Mouse (Mus musculus): ENCODE measurements around the gene Prss30. TPM values are rescaled to one million over a fixed set of nuclear protein-coding genes. Genes with fewer than 3 reads are reported as not detected.
"Not testable (repeated sequence)": the region's sequence is repeated elsewhere in the genome, so short reads cannot be mapped to it uniquely, and the experiment has no call there.

The Prss30 gene
- total RNA-seq, 2 experiments from 2014 or later, result not detected

DNA sequence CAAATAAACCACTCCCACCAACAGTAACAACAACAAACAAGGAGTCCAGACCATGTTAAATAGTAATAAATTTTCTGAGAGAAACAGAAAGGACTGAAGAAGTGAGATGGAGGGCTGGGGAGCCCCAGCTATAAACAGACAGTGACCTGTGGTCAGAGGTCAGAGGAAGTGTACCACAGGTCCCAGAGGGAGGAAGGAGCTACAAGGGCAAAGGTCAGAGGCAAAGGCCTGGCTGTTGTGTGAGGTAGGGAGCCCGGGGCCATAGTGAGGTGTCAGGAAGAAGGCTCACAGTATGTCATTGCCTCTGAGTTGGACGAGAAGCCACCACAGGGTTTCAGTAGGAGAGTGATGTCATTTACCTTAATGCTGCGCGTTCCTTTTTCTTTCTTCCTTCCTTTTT, 2.5 kb upstream of the Prss30 start:
- DNase-seq, result no peak

DNA sequence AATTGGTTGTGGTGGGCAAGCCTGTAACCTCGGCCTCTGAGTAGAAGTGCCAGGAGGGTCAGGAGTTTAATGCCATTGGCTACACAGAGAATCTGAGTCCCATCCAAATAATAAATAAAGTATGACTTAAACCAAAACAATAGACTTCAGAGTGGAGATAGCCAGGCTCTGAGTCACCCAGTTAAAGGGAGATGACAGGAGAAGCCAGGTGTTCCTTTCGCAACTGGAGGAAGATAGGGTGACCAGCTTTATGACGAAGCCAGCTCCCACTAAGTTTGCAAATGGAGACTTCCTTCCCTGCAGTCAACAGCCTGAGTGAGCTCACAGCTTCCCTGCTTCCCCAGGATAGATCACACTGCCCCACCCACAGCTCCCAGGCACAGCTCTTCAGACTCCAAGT, 895 bp downstream of the Prss30 start:
- DNase-seq, result no peak

DNA sequence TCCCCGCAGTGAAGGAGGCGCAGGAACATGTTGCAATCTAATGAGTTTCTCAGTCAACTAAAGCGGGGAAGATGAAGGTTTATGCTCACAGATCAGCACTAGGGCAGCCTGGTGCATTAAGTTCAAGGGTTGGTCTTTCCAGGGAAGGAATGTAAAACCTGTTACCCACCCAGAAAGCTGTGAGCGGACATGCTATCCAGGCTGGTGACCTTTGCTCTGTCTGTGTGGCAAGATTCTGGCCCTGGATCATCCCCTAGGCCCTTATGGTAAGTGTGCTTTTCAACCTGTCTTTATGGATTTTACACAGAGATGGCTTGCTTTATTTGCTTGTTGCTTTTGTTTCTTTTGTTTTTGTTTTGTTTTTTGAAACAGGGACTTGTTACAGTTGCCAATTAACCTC, 3.7 kb downstream of the Prss30 start:
- DNase-seq, result no peak

DNA sequence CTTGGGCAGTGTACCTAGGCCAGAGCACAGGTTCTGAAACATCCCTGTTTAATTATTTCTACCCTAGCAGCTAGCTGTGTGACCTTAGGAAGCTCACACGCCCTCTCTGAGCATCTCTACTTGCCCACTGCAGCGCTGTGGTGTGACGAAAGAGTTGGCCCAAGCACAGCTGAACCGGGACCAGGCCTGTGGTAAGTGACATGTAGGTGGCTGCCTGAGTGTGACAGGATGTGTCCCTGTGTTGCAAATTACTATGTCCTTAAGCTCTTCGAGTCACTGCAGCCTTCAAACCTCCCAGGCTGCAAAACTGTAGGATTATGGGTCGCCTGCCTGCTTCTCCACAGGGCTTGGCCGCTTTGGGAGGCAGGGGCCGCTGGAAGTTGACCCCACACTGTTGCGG, 9.1 kb downstream of the Prss30 start:
- no peak for DNase-seq

DNA sequence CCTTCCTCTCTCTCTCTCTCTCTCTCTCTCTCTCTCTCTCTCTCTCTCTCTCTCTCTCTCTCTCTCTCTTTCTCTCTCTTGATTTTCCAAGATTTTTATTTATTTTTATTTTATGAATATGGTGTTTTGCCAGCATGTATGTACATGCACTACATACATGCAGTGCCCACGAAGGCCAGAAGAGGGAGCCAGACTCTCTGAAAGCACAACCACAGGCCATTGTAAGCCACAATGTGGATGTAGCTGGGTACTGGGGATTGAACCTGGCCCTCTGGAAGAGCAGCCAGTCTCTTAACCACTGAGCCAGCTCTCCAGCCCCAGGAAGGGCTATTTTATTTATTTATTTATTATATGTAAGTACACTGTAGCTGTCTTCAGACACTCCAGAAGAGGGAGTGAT, 11.1 kb downstream of the Prss30 start:
- peak; percentile 52 to 57 for DNase-seq

DNA sequence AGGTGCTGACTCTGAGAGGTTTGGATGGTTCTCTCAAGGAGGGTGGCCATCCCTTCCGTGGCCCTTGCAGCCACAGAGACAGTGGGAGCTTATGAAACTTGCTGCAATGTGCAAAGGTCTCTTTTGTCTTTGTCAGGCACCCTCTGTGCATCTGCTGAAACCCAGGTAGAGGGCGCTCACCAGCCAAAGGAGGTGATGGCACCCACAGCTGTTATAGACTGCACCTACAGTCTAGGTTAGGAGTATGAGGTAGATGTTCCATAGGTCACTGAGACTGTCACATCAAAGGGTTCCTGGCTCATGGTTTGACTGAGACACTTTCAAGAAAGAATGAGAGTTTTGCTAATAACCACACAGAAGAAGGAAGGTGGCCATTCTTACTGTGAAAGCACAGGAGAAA, 11.6 kb downstream of the Prss30 start:
- no peak for DNase-seq

DNA sequence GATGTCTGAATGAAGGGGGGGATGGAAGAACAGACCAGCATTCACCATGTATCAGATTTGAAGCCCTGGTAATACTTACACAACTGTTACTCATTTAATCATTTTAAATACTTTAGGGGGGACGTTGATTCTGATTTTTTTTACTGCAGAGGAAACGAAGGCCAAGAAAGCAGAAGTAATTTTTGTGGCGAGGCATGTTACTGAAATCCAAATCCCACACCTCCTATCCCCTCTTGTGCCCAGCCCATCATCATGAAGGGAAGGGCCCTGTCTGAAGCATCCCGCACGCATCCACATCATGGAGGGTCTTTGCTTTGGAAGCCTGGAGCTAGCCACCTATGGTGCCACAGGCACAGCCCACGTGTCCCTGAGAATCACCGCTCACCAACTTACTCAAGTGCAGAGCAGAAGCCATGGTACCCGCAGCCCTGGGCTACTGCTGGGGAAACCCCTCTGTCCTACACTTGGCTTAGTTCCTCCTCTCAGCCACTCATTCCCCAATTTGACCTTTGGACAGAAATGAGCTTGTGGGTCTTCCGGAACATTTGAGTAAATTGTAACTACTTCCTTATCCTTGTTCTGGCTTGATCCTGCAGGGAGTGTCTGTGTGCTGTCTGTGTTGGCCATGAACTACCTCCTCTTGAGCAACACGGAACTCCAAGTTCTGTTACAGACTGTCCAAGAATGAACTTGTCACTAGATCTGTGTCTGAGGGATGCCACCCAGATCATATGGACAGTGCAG, 13.5 kb downstream of the Prss30 start:
- DNase-seq, result no peak

DNA sequence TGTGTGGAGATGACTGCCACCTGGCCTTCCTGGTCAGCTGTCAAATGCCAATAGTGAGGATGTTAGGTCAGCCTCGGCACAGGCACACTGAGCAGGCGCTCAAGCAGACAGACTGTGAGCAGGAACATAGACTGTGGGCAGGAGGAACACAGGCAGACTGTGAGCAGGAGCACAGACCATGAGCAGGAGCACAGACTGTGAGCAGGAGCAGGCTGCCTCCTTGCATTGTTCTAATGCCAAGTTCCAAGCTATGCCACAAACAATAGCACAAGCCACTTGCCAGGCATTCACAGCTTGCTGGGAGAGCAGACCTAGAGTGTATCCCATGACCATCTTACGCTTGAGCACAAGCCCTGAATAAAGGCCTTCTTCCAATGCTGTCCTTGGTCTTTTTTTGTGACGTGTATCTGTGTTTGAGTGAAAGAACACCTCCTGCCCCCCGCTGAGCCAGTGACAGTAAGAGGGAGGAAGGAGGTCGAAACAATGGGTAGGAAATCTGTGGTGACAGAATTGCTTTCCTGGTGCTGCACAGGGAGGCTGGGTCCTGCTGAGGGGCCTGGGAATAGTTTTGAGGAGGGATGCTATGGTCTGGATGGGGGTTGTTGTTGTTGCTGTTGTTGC, 14.5 kb downstream of the Prss30 start:
- peak; percentile 22 to 26 for DNase-seq

DNA sequence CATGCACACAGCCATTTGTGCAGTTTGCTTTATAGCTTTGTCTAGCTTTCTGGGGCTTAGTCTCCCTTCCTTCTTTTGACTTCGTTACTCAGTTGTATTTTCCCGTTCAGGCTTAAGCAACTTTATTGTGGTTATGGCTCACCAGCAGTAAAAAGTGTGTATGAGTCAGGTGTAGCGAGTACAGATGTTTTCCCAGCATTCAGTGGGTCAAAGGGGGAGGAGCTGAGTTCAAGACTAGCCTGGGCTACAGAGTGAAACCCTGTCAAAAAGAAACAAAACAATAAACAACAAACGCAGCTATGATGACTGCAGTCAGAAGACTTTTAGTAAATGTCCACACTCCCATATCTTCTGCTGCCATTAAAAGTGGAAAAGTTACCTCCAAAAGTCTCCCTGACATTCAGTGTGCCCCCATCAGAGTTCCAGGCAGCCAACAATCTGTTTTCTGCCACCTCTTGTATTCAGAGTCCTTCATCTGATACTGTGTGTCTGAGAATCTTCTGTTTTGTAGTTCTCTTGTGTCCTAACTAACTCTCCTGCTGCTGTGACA, 18.7 kb downstream of the Prss30 start:
- DNase-seq, result no peak

DNA sequence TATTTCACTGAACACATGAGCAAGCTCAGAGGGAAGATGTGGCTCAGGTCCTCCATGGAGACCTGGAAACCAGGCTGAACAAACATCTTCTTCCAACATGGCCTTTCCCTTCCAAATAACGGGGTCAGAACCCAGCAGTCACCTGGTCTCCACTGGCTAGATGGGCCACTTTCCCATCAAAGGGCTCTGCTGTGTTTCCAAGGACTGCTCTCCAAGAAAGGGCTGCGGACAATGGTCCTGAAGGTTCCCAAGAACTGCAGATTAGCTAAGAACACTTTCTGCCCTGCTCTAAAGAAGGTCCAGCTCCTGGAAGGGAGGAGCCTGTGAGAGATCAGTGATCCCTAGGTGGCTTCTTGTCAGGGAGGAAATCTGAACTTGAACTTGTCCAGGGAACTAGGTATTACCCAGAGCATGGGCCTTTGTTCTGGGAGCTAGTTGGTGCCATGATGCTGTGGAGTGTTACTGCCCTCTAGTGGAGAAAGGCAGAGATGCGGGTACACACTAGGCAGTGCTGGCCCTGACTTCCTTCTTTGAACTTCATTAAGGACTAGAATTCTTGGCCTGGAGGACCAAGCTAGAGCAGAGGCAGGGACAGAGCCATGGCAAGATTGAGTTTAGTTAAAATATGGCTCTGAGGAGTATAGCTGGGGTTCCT, 20.2 kb downstream of the Prss30 start:
- peak; percentile 75 to 77 for DNase-seq

DNA sequence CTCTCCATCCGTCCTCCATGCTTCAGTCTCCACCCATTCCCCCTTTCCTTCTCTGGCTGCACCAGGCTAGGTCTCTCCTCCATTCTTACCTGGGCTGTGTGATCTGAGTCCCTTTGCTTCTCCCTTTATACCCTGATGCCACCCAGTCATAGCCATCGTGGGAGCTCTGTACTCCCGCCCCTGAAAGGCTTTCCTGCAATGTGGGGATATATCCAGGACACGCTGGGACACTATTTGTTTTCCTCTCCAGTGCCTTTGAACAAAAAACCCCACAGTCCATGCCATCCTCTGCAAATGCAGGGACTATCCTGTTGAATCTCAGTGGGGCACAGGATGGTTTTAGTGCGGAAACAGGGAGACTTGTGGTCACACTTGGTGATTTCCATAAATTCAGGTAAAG, 25.2 kb downstream of the Prss30 start, which contains the start of gene Sbpl:
Gene Sbpl, minus strand, starts transcription at position 101 of the 400 bp plus-strand sequence.
- DNase-seq, result no peak

DNA sequence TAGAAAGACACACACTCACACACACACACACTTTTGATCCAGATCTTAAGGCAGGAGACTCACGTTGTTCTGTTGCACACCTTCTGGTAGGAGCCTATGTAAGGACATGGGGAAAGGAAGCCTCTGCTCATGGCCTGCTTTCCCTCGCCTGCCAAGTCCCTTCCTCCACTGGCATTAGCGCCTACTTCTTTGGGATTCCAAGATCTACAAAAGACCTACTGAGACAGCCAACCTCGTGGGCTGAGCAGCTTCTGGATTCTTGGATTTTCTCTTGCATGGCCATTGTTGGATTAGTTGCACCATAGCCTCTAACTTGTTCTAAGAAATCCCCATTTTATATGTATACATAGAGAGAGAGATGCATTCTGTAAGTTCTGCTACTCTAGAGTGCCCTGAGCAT, 29.5 kb downstream of the Prss30 start:
- DNase-seq, result not testable (repeated sequence)

DNA sequence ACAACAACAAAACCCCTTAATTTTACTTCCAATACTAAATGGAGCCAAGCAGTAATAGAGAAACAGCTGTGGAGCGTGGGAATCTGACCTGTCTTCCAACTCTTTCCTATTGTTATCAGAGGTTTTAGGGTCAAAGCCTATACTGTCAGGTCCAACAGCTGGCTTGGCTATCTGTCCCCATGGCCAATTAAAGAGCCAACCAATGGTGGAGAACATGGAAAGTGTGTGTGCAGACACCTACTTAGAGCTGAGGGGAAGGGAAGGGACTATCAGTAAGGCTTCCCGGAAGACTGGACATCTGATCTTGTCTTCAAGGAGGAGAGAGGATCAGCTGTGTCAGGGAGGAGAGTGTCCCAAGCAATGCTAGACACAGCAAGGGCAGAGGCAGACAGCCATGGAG, 31.3 kb downstream of the Prss30 start:
- no peak for DNase-seq

DNA sequence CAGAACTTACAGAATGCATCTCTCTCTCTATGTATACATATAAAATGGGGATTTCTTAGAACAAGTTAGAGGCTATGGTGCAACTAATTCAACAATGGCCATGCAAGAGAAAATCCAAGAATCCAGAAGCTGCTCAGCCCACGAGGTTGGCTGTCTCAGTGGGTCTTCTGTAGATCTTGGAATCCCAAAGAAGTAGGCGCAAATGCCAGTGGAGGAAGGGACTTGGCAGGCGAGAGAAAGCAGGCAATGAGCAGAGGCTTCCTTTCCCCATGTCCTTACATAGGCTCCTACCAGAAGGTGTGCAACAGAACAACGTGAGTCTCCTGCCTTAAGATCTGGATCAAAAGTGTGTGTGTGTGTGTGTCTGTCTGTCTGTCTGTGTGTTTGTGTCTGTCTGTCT, 32.9 kb downstream of the Prss30 start:
- not testable (repeated sequence) for DNase-seq

DNA sequence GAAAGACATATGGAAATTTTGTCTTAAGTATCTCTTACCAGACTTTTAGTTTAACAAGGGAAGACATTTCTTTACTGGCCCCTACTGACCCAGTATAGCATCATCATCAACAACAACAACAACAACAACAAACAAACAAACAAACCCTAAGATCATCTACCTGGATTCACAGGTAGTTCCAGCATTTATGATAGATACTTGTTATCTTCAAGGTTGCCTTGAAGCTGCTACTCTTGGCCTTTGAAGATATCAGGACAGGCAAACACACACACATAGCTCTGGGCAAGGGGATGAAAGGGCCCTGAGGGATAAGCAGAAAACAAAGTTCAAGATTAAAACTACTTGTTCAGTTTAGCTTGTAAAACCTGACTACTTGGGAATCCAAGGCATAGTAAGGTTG, 39.0 kb downstream of the Prss30 start, which contains the start of gene Sbp:
Gene Sbp, plus strand, starts transcription at position 301 of the 400 bp plus-strand sequence.
- no peak for DNase-seq

DNA sequence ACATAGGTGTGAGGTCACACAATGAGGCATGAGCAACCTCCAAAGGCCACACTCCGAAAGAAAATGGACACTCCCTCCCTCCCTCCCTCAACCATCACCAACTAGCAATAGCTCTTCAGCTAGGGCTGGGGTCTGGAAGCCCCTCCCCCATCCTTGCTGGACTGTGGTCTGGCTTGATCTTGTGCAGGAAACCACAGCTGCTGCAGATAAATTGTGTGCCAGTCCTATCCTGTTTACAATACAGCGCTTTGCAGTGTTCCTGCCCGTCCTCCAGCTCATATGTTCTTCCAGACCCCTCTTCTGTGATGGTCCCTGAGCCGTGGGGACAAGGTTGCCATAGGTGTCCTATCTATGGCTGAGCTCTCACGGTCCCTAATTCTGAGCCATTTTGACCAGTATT, 49.2 kb downstream of the Prss30 start:
- DNase-seq, result no peak

DNA sequence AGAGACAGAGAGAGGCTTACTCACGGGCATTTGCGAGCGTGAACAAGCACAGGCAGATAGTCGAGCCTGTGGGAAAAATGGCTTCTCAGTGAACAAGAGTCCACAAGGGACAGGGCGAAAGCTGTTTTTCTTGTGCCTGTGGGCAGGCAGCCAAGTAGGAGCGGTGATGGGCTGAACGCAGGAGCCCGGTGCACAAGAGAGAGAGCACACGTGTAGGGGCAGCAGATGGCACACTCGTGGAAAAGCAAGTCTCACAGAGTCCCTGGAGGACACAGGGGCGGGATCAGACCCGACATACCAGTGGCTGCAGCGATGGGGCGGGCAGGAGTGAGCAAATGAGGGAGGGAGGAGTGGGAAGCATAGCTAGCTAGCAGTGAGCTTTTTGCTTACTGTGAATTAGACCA, 55.3 kb downstream of the Prss30 start:
- DNase-seq, result peak; percentile 41 to 42

DNA sequence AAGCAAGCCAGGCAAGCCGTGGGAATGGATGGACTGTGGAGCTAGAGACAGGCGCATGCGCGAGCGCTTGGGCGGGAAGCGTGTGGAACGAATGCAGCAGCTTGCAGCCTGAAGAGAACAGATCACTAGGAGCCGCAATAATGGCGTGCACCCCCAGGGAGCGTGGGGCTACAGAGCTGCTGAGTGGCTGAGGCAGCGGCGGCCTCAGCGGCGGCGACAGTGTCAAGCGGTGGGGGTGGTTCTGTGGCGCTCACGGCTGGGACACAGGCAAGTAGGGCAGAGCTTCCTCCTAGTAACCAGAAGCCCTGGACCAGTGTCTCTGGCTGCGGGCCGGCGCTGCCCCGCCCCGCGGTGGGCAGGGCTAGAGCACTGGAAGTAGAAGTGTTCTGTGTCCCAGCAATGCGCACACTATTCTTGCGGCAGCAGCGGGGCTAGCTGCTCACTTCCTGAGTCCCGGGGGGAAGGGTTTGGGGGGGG, 55.8 kb downstream of the Prss30 start:
- peak; percentile 88 to 91 for DNase-seq

Small RNA genes lying within 50 kb of the gene (microRNA-seq; reads per million reads assigned to microRNA genes)
- 0 reads per million in 2 experiments for gene Gm27700

Other genes with a start within 250 kb of the Prss30 start
- 10 to 100 TPM; 50.8 to 55.4 TPM for gene Paqr4, start 239.7 kb downstream of the Prss30 start, total RNA-seq (2021)
- gene Kremen2, start 234.7 kb downstream of the Prss30 start, total RNA-seq (2021), result under 1 TPM; 0.35 to 0.42 TPM
- 100 to 1,000 TPM; 297 to 300 TPM for gene Flywch1, start 209.0 kb downstream of the Prss30 start, total RNA-seq (2021)
- gene Flywch2, start 194.5 kb downstream of the Prss30 start, total RNA-seq (2021), result 10 to 100 TPM in 1 of 2 experiments, 1 to 10 TPM in 1; 9.9 to 11.7 TPM
- 100 to 1,000 TPM; 563 to 606 TPM for gene Srrm2, start 190.0 kb downstream of the Prss30 start, total RNA-seq (2021)
- 100 to 1,000 TPM; 356 to 383 TPM for gene Elob, start 151.4 kb downstream of the Prss30 start, total RNA-seq (2021)
- not detected for gene Prss33, start 144.5 kb downstream of the Prss30 start, total RNA-seq (2021)
- gene Prss32, start 136.7 kb downstream of the Prss30 start, total RNA-seq (2021), result not detected
- 1 to 10 TPM; 2.0 to 2.1 TPM for gene Prss41, start 136.4 kb downstream of the Prss30 start, total RNA-seq (2021)
- not detected for gene Prss21, start 112.5 kb downstream of the Prss30 start, total RNA-seq (2021)
- gene Dcpp1, start 99.7 kb downstream of the Prss30 start, total RNA-seq (2021), result not detected
- gene Dcpp2, start 99.7 kb downstream of the Prss30 start, total RNA-seq (2021), result not detected
- gene Dcpp3, start 63.1 kb downstream of the Prss30 start, total RNA-seq (2021), result not detected
- not detected for gene Sbp, start 38.9 kb downstream of the Prss30 start, total RNA-seq (2021)
- gene Sbpl, start 25.3 kb downstream of the Prss30 start, total RNA-seq (2021), result not detected
- gene Prss22, start 17.5 kb upstream of the Prss30 start, total RNA-seq (2021), result not detected
- gene Prss27, start 57.6 kb upstream of the Prss30 start, total RNA-seq (2021), result not detected
- 10 to 100 TPM; 28.5 to 30.1 TPM for gene Kctd5, start 92.9 kb upstream of the Prss30 start, total RNA-seq (2021)
- 100 to 1,000 TPM; 104 to 105 TPM for gene Pdpk1, start 170.4 kb upstream of the Prss30 start, total RNA-seq (2021)
- 10 to 100 TPM; 36.1 to 39.4 TPM for gene Amdhd2, start 183.2 kb upstream of the Prss30 start, total RNA-seq (2021)
- gene Atp6v0c, start 189.1 kb upstream of the Prss30 start, total RNA-seq (2021), result 1,000 to 10,000 TPM; 1,151 to 1,277 TPM
- gene Tbc1d24, start 225.0 kb upstream of the Prss30 start, total RNA-seq (2021), result 10 to 100 TPM; 60.9 to 64.6 TPM
- gene Ntn3, start 229.0 kb upstream of the Prss30 start, total RNA-seq (2021), result 1 to 10 TPM; 8.0 to 9.9 TPM
- gene Tedc2, start 240.3 kb upstream of the Prss30 start, total RNA-seq (2021), result 1 to 10 TPM; 8.3 to 9.3 TPM